Mouse (Mus musculus) ES-E14 (cell line): ENCODE results near the gene Desi1.

Experiments used
- CHD2 ChIP-seq: IDR thresholded peaks from 2 replicates; pipeline ENCODE4 v1.6.1; 2014; ENCODE audit warnings: mild to moderate bottlenecking, low read depth, low read length, inconsistent platforms
- MAFK ChIP-seq: IDR thresholded peaks from 2 replicates; pipeline ENCODE4 v1.6.1; 2014; ENCODE audit warnings: mild to moderate bottlenecking, low read depth, low read length, inconsistent platforms; ENCODE audit not compliant: insufficient read depth
- ZC3H11A ChIP-seq: IDR thresholded peaks from 2 replicates; pipeline ENCODE4 v1.6.1; 2012; ENCODE audit warnings: low read depth, mild to moderate bottlenecking, inconsistent platforms, low read length, borderline replicate concordance
- ZNF384 ChIP-seq: IDR thresholded peaks from 2 replicates; pipeline ENCODE4 v1.6.1; 2012; ENCODE audit warnings: low read depth, low read length, inconsistent platforms

DNA sequence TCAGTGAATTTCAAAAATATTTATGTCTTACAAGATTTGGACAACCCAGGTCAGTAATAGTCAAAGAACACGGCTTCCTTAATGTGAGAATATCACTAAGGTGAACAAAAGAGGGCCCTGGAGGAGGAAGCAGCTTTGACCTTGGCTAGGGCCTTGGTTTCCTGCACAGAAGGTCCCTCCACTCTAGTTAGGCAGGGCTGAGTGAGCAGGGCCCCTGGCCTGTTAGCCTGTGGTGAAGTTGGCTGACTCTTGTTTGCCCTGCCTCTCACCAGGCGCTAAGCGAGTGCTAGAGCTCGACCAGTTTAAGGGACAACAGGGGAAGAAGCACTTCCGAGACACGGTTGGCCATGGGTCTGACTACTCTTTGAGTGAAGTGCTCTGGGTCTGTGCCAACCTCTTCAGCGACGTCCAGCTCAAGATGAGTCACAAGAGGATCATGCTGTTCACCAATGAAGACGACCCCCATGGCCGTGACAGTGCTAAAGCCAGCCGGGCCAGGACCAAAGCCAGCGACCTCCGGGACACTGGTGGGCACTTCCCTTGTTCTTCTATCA lies 11.1 kb downstream of the Desi1 start:
- TF ChIP-seq CHD2 (no peak), ZC3H11A (no peak), MAFK (no peak), ZNF384 (no peak)
